11 mouse cellular contexts compared by ENCODE assay signal in genomic region chr2:126245446-126245845, GRCm38 (mm10). TPM values are rescaled to one million over a fixed set of nuclear protein-coding genes. Genes with fewer than 3 reads are reported as not detected.
DNase-seq lines count a peak whose midpoint lies in the region; ATAC-seq and TF ChIP-seq lines count a peak whose summit lies in the region.
"Had no signal": no experiment of that assay in that cellular context is flagged by ENCODE, and none has a peak within 500 bp of the region (broad histone marks: within the 10 kb centered on the region; RNA-seq: fewer than 3 reads in every experiment).

No protein-coding gene starts in this region.

- H3K4me3 ChIP-seq in intestine, postnatal 0 days (ENCODE audit: low read depth, low read length) = no peak overlapping the region
- no peak overlapping the region for H3K4me3 ChIP-seq in intestine, embryonic 16.5 days (ENCODE audit: low read length)
- H3K4me3 ChIP-seq: heart, embryonic 13.5 days had no signal

- no peaks in the 10 kb centered on the region for H3K4me1 ChIP-seq in intestine, postnatal 0 days (replicated peaks; ENCODE audit: control insufficient read depth, insufficient read depth, low read length)
- H3K4me1 ChIP-seq in intestine, embryonic 16.5 days (ENCODE audit: control insufficient read depth, insufficient read depth, low read length) = no peaks in the 10 kb centered on the region
- H3K4me1 ChIP-seq: heart, embryonic 13.5 days had no signal

- no peak overlapping the region for H3K9ac ChIP-seq in intestine, postnatal 0 days (ENCODE audit: low read depth, low read length)
- H3K9ac ChIP-seq in intestine, embryonic 16.5 days (ENCODE audit: low read depth, low read length) = no peak overlapping the region
- H3K9ac ChIP-seq: heart, embryonic 13.5 days had no signal

- TF ChIP-seq CTCF in intestine, postnatal 0 days (IDR thresholded peaks at IDR 0.05; ENCODE audit: low read depth) = peak; percentile 62

- no peak overlapping the region for H3K27ac ChIP-seq in intestine, postnatal 0 days (ENCODE audit: low read depth, low read length)
- H3K27ac ChIP-seq in intestine, embryonic 16.5 days (ENCODE audit: low read length) = no peak overlapping the region
- H3K27ac ChIP-seq: heart, embryonic 13.5 days had no signal

- H3K27me3 ChIP-seq in intestine, postnatal 0 days (replicated peaks; ENCODE audit: control insufficient read depth, insufficient read depth, low read length) = no peaks in the 10 kb centered on the region
- no peaks in the 10 kb centered on the region for H3K27me3 ChIP-seq in intestine, embryonic 16.5 days (replicated peaks; ENCODE audit: control insufficient read depth, insufficient read depth, low read length)
- H3K27me3 ChIP-seq: heart, embryonic 13.5 days had no signal

- DNase-seq in ES-CJ7 (ENCODE audit: low read depth, low spot score) = peak; percentile 13
- DNase-seq in embryo, embryonic 10 days (ENCODE audit: low spot score) = peak; percentile 4
- DNase-seq in left cerebral cortex, postnatal 14 days (ENCODE audit: low spot score in 2 of 2) = peak; percentile 28 to 54
- no peak for DNase-seq in spleen, postnatal 4 days (ENCODE audit: low spot score in 2 of 2)
- DNase-seq in spleen, postnatal 10 days (ENCODE audit: low spot score in 2 of 2) = no peak
- DNase-seq in cerebellum, adult 9-11 months = no peak

- H3K9me3 ChIP-seq in intestine, postnatal 0 days (ENCODE audit: control insufficient read depth) = no peaks in the 10 kb centered on the region
- H3K9me3 ChIP-seq in intestine, embryonic 16.5 days (ENCODE audit: control insufficient read depth, low read length) = no peaks in the 10 kb centered on the region
- H3K9me3 ChIP-seq: heart, embryonic 13.5 days had no signal

- no peaks in the 10 kb centered on the region for H3K36me3 ChIP-seq in intestine, postnatal 0 days (ENCODE audit: control insufficient read depth, insufficient read depth)
- H3K36me3 ChIP-seq in intestine, embryonic 16.5 days (ENCODE audit: control insufficient read depth, insufficient read depth, low read length) = no peaks in the 10 kb centered on the region
- H3K36me3 ChIP-seq: heart, embryonic 13.5 days had no signal

- ATAC-seq in intestine, postnatal 0 days = no peak
- no peak for ATAC-seq in intestine, embryonic 16.5 days

- 31% methylated on average over 2 of the region's 2 CpGs for WGBS in intestine, postnatal 0 days
- WGBS in intestine, embryonic 16.5 days = 34% methylated on average over 2 of the region's 2 CpGs

- intact Hi-C loops in left cerebral cortex, postnatal 14 days (cut with DNase I) = loop anchor here (10.0 kb wide), 1 partner anchor 351 kb away; no protein-coding TSS in a partner anchor

- no peak overlapping the region for H3K4me2 ChIP-seq in intestine, postnatal 0 days (replicated peaks; ENCODE audit: low read depth)
- no peak overlapping the region for H3K4me2 ChIP-seq in intestine, embryonic 16.5 days (ENCODE audit: low read depth, low read length)
- H3K4me2 ChIP-seq: heart, embryonic 13.5 days had no signal

RNA-seq across cellular contexts. Expression of gene Gm17555, which starts 30.5 kb away (rescaled TPM):
- polyA plus RNA-seq in intestine, postnatal 0 days (2015; fragmentation: Nextera tagmentation; extraction: Ambion mirVana) = not detected in 2 replicates
- polyA plus RNA-seq in intestine, embryonic 16.5 days (2015; fragmentation: Nextera tagmentation; extraction: Ambion mirVana) = not detected in 2 replicates
- not detected for total RNA-seq in left cerebral cortex, postnatal 14 days (2021)
- polyA plus RNA-seq: heart, embryonic 13.5 days; liver, embryonic 16.5 days; small intestine, adult 2 months had no signal

Comparison
In these comparisons a context has a peak if more than half of its experiments do, and no peak if none do; other contexts are left out.
1. DNase-seq: peak in ES-CJ7 (single experiment), embryo, embryonic 10 days (single experiment) and left cerebral cortex, postnatal 14 days (2 of 2); none in spleen, postnatal 4 days (0 of 2), spleen, postnatal 10 days (0 of 2) and cerebellum, adult 9-11 months (single experiment).